Mouse (Mus musculus): Measurements from ENCODE around the gene Sh3rf1. TPM values are rescaled to one million over a fixed set of nuclear protein-coding genes. Genes with fewer than 3 reads are reported as not detected.

Gene Sh3rf1
- polyA plus RNA-seq, 1 experiment from 2014 or later = 6.5 TPM

DNA sequence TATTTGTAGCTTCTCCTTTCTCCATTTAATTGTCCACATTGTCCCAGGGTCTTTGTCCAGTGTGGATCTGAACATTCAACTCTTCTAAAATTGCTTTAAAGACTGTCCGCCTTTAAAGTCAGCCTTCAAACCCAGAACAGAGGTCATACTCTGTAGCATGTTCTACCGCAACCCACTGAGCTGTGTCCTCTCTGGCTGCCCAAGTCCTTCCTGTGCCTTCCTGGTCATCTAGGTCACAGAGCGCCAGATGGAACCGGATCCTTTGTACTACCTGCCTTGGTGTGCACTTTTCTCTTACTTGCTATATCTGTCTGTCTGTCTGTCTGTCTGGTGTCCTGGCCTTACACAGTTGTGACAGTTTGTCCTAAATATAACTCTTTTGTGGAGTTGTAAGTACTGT, 40.0 kb downstream of the Sh3rf1 start:
- Histone ChIP-seq H3K27ac (ENCODE audit: poor library complexity, severe bottlenecking) (no peak overlapping the region), H3K9me3 (replicated peaks) (no peaks in the 10 kb centered on the region), H3K4me1 (replicated peaks) (peaks cover 22% of the 10 kb centered on the region), H3K4me2 (no peak overlapping the region), H3K27me3 (replicated peaks) (no peaks in the 10 kb centered on the region), H3K9ac (no peak overlapping the region), H3K36me3 (no peaks in the 10 kb centered on the region), H3K4me3 (no peak overlapping the region)
- WGBS = 94% methylated on average over 4 of the region's 4 CpGs
- ATAC-seq (ENCODE audit: insufficient number of reproducible peaks, low FRiP score) = no peak

DNA sequence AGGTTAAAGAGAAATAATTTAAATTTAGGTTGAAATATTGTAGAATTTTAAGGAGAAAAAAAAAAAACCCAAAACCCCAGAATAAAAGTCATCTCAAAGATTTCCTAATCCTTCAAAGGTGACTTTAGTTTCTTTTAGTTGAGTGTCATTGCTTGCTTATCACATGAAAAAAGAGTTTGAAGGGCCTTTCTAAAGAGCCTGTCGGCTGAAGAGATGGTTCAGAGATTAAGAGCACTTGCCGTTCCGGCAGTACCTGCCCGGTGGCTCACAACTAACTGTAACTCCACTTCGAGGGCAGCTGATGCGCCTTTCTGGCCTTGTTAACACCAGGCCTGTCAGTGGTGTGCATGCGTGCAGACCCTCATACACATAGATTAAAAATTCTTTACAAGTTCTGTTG, 41.2 kb downstream of the Sh3rf1 start:
- no peak for ATAC-seq (ENCODE audit: insufficient number of reproducible peaks, low FRiP score)
- Histone ChIP-seq H3K27me3 (replicated peaks) (0 out of 2 replicates have a peak, but pooled peaks cover 3% of the 10 kb centered on the region), H3K9me3 (replicated peaks) (no peaks in the 10 kb centered on the region), H3K4me1 (replicated peaks) (peaks cover 22% of the 10 kb centered on the region), H3K4me2 (no peak overlapping the region), H3K9ac (no peak overlapping the region), H3K36me3 (no peaks in the 10 kb centered on the region), H3K4me3 (no peak overlapping the region), H3K27ac (ENCODE audit: poor library complexity, severe bottlenecking) (peak overlapping the region; percentile 17; the same call in 1 of the 2 replicates)
- WGBS = 41% methylated on average over 7 of the region's 7 CpGs

DNA sequence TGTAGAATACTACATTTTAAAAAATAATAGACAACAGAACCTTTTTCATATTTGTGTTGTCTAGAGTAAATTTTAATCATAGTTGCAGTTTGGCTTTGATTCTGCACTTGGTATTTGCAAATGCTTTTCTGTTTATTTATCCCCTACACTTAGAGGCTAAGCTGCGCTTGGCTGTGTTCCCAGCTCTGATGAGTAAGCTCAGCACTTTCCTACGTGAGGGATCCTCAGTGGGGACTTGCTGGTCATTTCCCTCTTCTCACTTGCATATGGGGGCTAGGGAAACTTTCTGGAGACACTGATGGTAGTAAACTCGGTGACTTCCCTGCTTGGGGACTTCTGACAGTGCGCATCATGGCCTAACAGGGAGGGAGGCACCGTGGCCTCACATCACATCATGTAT, 41.7 kb downstream of the Sh3rf1 start:
- 52% methylated on average over 5 of the region's 5 CpGs for WGBS
- peak overlapping the region; percentile 60; the same call in 1 of the 2 replicates for H3K27ac ChIP-seq (ENCODE audit: poor library complexity, severe bottlenecking)
- H3K27me3 ChIP-seq (replicated peaks) = 0 out of 2 replicates have a peak, but pooled peaks cover 3% of the 10 kb centered on the region
- ATAC-seq (ENCODE audit: insufficient number of reproducible peaks, low FRiP score) = no peak
- H3K36me3 ChIP-seq = no peaks in the 10 kb centered on the region
- no peak overlapping the region for H3K4me2 ChIP-seq
- H3K4me3 ChIP-seq = no peak overlapping the region
- H3K9ac ChIP-seq = no peak overlapping the region
- H3K9me3 ChIP-seq (replicated peaks) = no peaks in the 10 kb centered on the region
- H3K4me1 ChIP-seq (replicated peaks) = peaks cover 22% of the 10 kb centered on the region

DNA sequence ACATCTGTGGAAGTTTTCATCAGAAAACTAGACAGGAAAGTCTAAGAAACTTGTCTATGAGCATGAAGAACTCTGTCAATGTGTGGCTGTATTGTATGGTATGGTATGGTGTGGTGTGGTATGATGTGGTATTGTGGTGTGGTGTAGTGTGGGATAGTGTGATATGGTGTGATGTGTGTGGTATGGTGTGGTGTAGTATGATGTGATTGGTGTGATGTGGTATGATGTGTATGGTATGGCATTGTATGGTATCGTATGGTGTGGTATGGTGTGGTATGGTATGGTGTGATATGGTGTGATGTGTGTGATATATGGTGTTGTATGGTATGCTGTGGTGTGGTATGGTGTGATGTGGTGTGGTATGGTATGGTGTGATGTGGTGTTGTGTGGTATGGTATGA, 43.4 kb downstream of the Sh3rf1 start:
- 96% methylated on average over 1 of the region's 1 CpGs for WGBS
- Histone ChIP-seq H3K9me3 (replicated peaks) (no peaks in the 10 kb centered on the region), H3K9ac (no peak overlapping the region), H3K4me1 (replicated peaks) (peaks cover 25% of the 10 kb centered on the region), H3K36me3 (no peaks in the 10 kb centered on the region), H3K27ac (ENCODE audit: poor library complexity, severe bottlenecking) (no peak overlapping the region), H3K27me3 (replicated peaks) (0 out of 2 replicates have a peak, but pooled peaks cover 3% of the 10 kb centered on the region), H3K4me3 (no peak overlapping the region), H3K4me2 (no peak overlapping the region)
- peak; percentile 53; the same call in 1 of the 2 replicates for ATAC-seq (ENCODE audit: insufficient number of reproducible peaks, low FRiP score)

DNA sequence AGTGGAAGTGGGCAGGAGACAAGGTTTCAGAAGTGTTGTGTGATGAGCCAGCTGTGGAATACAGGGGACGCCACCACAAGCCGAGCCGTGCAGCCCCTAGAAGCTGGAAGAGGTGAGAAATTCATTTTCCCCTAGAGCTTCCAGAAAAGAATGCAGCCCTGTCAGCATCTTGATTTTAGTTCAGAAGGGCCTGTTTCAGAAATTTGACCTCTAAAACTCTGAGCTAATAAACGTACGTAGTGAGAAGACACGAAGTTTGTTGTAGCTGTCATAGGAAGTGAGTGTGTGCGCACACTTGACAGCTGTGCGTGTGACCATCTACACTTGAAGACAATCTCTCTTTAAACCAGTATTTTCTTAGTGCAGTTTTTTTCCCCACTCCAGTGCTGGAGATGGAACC, 44.0 kb downstream of the Sh3rf1 start:
- Histone ChIP-seq H3K4me2 (no peak overlapping the region), H3K9me3 (replicated peaks) (no peaks in the 10 kb centered on the region), H3K36me3 (no peaks in the 10 kb centered on the region), H3K27me3 (replicated peaks) (0 out of 2 replicates have a peak, but pooled peaks cover 3% of the 10 kb centered on the region), H3K4me3 (no peak overlapping the region), H3K9ac (no peak overlapping the region), H3K27ac (ENCODE audit: poor library complexity, severe bottlenecking) (no peak overlapping the region), H3K4me1 (replicated peaks) (peaks cover 27% of the 10 kb centered on the region)
- WGBS = 59% methylated on average over 8 of the region's 8 CpGs
- no peak for ATAC-seq (ENCODE audit: insufficient number of reproducible peaks, low FRiP score)

DNA sequence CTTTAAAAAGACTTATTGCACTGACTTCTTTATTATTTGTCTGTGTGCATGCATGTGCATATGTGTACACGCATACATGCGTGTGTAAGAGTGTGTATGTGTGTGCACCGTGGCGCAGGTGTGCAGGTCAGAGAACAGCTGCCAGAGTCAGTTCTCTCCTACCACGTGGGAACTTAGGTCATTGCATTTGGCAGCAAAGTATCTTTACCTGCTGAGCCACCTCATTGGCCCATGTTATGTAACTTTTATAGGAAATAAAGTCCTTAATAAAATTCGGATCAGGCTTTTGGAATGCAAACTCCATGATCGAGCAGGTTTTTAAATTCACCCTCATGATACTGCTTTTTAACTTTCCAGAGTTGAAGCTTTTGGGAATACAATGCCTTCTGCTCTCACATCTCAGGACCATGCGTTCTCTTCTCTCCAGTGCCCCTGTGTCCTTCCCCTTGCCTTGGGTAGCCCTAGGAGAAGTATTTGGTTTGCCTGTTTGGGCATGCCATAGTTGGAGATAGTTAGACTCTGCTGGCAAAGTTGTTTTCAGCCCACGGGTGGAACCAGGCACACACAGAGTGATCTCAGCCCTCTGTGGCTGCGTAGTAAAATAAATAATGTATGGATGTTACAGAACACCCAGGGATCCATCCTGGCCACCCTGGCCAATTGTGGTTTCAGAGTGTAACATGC, 44.7 kb downstream of the Sh3rf1 start:
- Histone ChIP-seq H3K9me3 (replicated peaks) (no peaks in the 10 kb centered on the region), H3K36me3 (no peaks in the 10 kb centered on the region), H3K4me1 (replicated peaks) (peaks cover 34% of the 10 kb centered on the region), H3K9ac (no peak overlapping the region), H3K4me3 (no peak overlapping the region), H3K27ac (ENCODE audit: poor library complexity, severe bottlenecking) (no peak overlapping the region), H3K4me2 (no peak overlapping the region), H3K27me3 (replicated peaks) (0 out of 2 replicates have a peak, but pooled peaks cover 3% of the 10 kb centered on the region)
- 87% methylated on average over 10 of the region's 10 CpGs for WGBS
- ATAC-seq (ENCODE audit: insufficient number of reproducible peaks, low FRiP score) = no peak

DNA sequence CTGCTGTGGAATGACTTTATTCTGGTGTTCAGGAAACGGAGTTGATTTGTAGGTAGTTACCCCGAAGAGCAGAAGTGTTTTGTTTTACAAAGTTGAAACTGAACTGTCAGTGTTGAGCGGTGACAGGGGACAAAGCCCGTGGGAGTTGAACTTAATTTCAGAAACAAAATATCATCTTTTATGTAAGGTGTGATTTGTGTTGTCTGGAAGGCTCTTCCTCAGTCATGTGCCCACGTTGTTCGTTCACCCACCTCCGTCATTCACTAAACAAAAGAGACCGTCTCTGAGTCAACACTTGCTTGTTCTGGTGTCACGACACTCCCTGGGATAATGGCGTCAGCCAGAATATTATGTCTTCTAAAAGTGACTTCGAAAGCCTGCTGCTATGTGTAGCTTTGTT, 46.3 kb downstream of the Sh3rf1 start:
- no peak for ATAC-seq (ENCODE audit: insufficient number of reproducible peaks, low FRiP score)
- Histone ChIP-seq H3K9me3 (replicated peaks) (no peaks in the 10 kb centered on the region), H3K36me3 (no peaks in the 10 kb centered on the region), H3K4me1 (replicated peaks) (peaks cover 47% of the 10 kb centered on the region), H3K4me2 (no peak overlapping the region), H3K27me3 (replicated peaks) (0 out of 2 replicates have a peak, but pooled peaks cover 3% of the 10 kb centered on the region), H3K9ac (no peak overlapping the region), H3K4me3 (no peak overlapping the region), H3K27ac (ENCODE audit: poor library complexity, severe bottlenecking) (no peak overlapping the region)
- 85% methylated on average over 11 of the region's 11 CpGs for WGBS

DNA sequence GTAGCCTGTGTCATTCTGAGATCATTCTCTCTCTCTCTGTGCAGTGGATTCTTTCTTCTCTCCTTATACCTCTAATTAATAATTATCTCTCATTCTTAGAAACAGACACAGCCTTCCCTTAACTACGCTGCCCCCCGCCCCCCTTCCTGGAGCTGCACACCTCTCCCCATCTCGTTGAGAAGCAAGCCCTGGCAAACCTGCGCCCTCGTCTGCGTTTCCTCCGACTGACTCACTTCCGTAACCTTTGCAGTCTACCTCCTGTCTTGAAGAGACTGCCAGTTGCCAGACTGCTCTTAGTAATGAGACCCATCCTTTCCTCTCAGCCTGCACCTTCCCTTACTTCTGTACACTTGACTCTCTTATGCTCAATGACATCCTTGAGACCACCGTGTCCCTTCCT, 46.9 kb downstream of the Sh3rf1 start:
- H3K4me1 ChIP-seq (replicated peaks) = peaks cover 47% of the 10 kb centered on the region
- no peak overlapping the region for H3K9ac ChIP-seq
- no peaks in the 10 kb centered on the region for H3K36me3 ChIP-seq
- H3K4me3 ChIP-seq = no peak overlapping the region
- 77% methylated on average over 9 of the region's 9 CpGs for WGBS
- no peak for ATAC-seq (ENCODE audit: insufficient number of reproducible peaks, low FRiP score)
- H3K4me2 ChIP-seq = no peak overlapping the region
- no peaks in the 10 kb centered on the region for H3K9me3 ChIP-seq (replicated peaks)
- no peak overlapping the region for H3K27ac ChIP-seq (ENCODE audit: poor library complexity, severe bottlenecking)
- H3K27me3 ChIP-seq (replicated peaks) = 0 out of 2 replicates have a peak, but pooled peaks cover 3% of the 10 kb centered on the region

DNA sequence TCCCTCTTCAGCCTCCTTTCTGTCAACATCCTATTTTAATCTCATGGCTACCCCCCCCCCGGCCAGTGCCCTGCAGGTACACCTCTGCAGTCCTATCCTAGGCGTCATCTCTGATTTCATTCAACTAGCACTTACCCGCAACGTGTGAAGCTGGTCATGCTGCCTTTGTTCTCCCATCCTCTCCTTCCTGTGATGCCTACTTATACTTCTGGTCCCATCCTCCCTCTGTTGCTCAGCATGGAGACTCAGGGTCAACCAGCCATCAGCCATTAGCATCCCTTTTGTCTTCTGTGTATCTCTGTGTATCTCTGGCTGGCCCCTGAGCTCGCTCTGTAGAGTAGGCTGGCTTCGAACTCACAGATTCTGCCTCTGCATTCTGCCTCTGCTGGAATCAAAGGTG, 47.3 kb downstream of the Sh3rf1 start:
- H3K9me3 ChIP-seq (replicated peaks) = no peaks in the 10 kb centered on the region
- no peak overlapping the region for H3K27ac ChIP-seq (ENCODE audit: poor library complexity, severe bottlenecking)
- no peak overlapping the region for H3K4me3 ChIP-seq
- H3K27me3 ChIP-seq (replicated peaks) = 0 out of 2 replicates have a peak, but pooled peaks cover 3% of the 10 kb centered on the region
- H3K4me2 ChIP-seq = no peak overlapping the region
- H3K4me1 ChIP-seq (replicated peaks) = peaks cover 45% of the 10 kb centered on the region
- 62% methylated on average over 4 of the region's 6 CpGs for WGBS
- no peak overlapping the region for H3K9ac ChIP-seq
- no peak for ATAC-seq (ENCODE audit: insufficient number of reproducible peaks, low FRiP score)
- no peaks in the 10 kb centered on the region for H3K36me3 ChIP-seq

DNA sequence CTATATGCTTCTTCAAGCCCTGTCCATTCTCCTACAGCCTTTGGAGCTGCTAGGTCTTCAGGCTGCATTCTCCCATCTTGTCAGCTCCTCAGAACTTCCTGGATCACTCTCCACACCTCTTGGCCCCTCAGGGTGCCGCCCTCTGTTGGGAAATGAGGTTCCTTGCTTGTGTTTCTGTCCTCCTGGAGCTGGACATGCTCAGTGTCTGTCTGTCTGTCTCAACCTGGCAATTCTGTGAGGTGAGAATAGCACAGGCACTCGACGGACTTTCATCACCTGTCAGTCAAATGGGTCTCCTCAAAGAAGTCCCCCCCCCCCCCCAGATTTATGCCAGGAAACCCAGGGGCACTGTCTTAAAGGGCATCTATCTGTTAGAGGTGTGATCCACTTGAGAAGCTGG, 49.2 kb downstream of the Sh3rf1 start:
- H3K9me3 ChIP-seq (replicated peaks) = no peaks in the 10 kb centered on the region
- H3K4me1 ChIP-seq (replicated peaks) = peaks cover 53% of the 10 kb centered on the region
- WGBS = 44% methylated on average over 3 of the region's 3 CpGs
- no peaks in the 10 kb centered on the region for H3K36me3 ChIP-seq
- H3K27ac ChIP-seq (ENCODE audit: poor library complexity, severe bottlenecking) = no peak overlapping the region
- H3K27me3 ChIP-seq (replicated peaks) = 0 out of 2 replicates have a peak, but pooled peaks cover 3% of the 10 kb centered on the region
- no peak overlapping the region for H3K4me3 ChIP-seq
- ATAC-seq (ENCODE audit: insufficient number of reproducible peaks, low FRiP score) = no peak
- H3K4me2 ChIP-seq = no peak overlapping the region
- no peak overlapping the region for H3K9ac ChIP-seq

DNA sequence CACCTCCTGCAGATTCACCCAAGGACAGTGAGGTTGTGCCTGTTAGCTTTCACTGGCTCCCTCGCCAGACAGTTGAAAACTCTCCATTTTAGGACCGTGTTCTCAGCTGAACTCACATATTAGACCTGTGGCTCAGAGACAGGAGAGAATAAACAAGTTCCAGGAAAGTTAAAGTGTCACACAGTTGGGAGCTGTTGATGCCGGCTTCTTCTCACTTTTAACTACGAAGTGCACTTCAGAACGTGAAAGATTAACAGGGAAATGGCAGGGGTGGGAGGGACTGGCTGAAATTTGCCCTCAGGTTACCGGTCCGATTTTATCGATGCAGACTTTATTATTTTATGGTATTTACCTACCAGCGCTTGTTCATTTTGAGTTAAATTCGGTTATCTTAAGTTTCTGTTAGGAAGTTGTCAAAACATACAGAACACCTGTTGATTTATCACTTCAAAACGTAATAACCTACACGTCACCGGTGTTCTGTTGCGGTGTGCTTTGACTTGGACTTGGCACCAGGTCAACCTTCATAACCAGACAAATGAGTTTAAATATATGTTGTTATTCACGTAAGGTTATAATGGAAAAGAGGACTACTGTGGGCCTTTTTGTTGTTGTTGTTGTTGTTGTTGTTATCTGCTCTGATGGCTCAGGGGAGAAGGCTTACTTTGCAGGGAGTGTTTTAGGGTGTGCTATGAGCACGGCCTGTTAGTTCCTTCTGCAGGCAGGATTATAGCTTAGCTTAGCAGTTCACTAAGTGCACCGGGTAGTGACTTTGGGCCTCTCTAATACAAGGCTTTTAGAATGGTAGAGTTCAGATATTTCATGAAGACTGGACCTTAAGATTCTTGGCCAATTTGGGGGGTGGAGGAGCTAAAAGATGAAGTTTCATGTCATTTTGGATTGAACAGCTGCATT, 49.9 kb downstream of the Sh3rf1 start:
- H3K36me3 ChIP-seq = no peaks in the 10 kb centered on the region
- H3K27me3 ChIP-seq (replicated peaks) = 0 out of 2 replicates have a peak, but pooled peaks cover 3% of the 10 kb centered on the region
- H3K4me2 ChIP-seq = no peak overlapping the region
- WGBS = 65% methylated on average over 17 of the region's 17 CpGs
- H3K9me3 ChIP-seq (replicated peaks) = no peaks in the 10 kb centered on the region
- H3K27ac ChIP-seq (ENCODE audit: poor library complexity, severe bottlenecking) = no peak overlapping the region
- peaks cover 50% of the 10 kb centered on the region for H3K4me1 ChIP-seq (replicated peaks)
- no peak for ATAC-seq (ENCODE audit: insufficient number of reproducible peaks, low FRiP score)
- no peak overlapping the region for H3K9ac ChIP-seq
- H3K4me3 ChIP-seq = no peak overlapping the region
